Mouse (Mus musculus) T-helper 2 cell (primary cell): Measurements from ENCODE around the gene Strada.
"Not testable (repeated sequence)": the region's sequence is repeated elsewhere in the genome, so short reads cannot be mapped to it uniquely, and the experiment has no call there.

ENCODE experiments used
- in situ Hi-C: fragments of 300-600 bp; cut with MboI, MseI; formaldehyde crosslinking; loops from one replicate; pipeline ENCODE4 v1.15.1; 2025; ENCODE audit warnings: high pct_unique_total_duplicates

Gene Strada

DNA sequence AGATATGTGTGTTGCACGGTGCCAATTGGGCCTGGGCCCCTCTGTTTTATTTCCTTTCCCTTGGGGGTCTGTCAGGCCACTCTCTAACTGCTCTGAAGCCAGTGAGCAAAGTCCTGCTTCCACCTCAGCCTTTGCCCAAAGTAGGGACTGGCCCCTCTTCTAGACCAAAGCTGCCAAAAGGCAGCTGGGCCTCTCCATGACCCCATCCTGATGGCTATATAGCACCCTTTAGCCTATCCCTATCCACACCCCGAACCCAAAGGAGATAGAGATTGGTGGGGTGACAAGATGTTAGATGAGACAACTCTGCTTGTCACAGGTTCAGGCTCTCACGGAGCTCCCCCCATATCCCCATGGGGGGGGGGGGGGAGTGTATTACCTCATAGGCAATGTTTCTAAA lies 46.2 kb downstream of the Strada start:
- in situ Hi-C loops = no loop called here

DNA sequence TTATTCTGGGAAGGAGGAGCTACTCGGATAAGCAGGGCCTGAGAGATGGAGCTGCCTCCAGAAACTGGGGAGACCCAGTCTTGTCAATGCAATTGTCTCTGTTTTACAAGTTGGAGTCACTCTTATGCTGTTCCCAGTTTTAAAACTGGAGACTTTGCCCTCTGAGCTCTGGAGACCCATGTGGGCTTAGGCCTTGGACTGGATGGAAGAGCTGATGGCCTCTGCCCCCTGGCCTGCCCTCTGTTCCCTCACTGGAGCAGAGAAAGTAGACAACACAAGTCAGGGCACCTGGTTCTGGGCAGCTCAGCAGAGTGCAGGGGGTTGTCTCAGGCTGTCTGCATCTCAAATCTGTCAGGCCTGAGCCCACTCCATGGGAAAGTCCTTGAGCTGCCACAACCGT lies 47.2 kb downstream of the Strada start:
- in situ Hi-C loops = no loop called here

- in situ Hi-C loops = no loop called here
Observed at GRCm38 (mm10) chr11:106154091-106154490, 47.9 kb downstream of the Strada start.

DNA sequence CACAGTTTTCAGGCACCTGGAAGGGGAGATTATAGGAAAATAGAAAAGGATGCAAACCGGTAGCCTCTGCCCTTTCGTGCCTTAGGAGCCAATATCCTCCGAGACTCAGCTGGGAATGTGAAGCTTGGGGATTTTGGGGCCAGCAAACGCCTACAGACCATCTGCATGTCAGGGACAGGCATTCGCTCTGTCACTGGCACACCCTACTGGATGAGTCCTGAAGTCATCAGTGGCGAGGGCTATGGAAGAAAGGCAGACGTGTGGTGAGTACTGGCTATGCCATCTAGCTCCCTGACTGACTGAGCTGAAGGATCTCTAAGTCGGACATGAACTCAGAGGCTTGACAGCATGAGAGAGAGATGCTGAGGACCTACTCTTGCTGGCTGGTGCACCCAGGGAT lies 49.8 kb downstream of the Strada start:
- in situ Hi-C loops = no loop called here

DNA sequence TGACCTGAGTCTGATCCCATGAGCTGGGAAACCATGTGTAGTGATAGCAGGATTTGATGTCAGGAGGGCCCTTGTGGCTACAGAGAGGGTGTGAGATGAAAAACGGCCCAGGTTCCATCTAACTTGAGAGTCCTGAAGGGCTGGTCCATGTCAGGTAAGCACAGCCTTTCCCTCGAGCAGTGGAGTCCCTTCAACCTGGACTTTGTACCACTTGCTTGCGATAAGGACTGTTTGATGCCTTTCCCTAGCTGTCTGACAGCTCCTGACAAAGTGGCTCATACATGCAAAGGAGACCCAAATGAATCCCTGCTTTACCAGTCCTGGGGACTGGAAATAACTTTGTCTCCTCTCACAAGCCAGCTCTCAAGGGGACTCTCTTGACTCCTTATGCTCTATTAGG lies 50.7 kb downstream of the Strada start:
- in situ Hi-C loops = no loop called here

GRCm38 (mm10) chr11:106134580-106135528 lies 67.1 kb downstream of the Strada start:
- in situ Hi-C loops = no loop called here

- in situ Hi-C loops = no loop called here
Observed at GRCm38 (mm10) chr11:106132516-106132915, 69.5 kb downstream of the Strada start.

DNA sequence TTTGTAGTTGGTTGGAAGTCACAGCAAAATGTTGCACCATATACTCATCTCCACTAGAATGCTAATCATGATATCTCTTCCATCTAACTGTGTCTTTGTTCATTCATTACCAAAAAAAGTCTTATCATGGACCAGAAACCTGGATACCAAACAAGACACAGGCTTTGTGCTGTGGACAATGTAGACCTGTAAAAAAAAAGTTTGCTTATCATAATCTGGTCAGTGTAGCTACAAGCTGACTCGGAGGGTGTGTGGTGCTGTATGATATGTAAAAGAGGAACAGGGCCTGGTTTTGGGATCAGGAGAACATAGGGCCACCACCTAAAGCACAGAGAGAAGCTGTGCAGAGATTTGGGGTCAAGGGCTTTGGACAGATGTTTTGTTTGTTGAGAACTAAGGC lies 72.5 kb downstream of the Strada start:
- in situ Hi-C loops = no loop called here

GRCm38 (mm10) chr11:106126727-106127373 lies 75.1 kb downstream of the Strada start:
- in situ Hi-C loops = not testable (repeated sequence)

GRCm38 (mm10) chr11:106125827-106126226 lies 76.1 kb downstream of the Strada start:
- in situ Hi-C loops = no loop called here

DNA sequence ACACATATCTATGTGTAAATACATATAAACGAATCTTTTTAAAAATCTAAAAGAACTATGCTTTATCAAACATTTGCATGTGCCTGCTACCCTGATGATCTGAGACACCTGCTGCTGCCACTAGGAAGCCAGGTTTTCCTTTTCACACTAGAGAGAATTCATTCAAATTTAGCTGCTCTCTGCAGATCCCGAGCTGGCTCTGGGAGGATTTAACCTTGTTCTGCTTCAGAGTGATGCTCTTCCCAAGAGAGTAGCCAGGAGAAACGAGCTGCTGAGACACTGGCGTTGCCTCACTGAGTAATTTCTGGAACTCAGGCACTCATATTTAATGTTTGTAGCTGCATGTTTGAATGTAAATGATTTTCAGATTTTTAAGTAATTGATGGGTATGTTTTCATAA lies 77.2 kb downstream of the Strada start:
- in situ Hi-C loops = no loop called here

GRCm38 (mm10) chr11:106122736-106123135 lies 79.2 kb downstream of the Strada start:
- in situ Hi-C loops = no loop called here

GRCm38 (mm10) chr11:106122221-106122620 lies 79.7 kb downstream of the Strada start:
- in situ Hi-C loops = no loop called here
